Mouse (Mus musculus): ENCODE measurements around the gene Rgl3. TPM values are rescaled to one million over a fixed set of nuclear protein-coding genes. Genes with fewer than 3 reads are reported as not detected.

Rgl3 gene
- polyA plus RNA-seq, 1 experiment from 2014 or later = 0.46 TPM

DNA sequence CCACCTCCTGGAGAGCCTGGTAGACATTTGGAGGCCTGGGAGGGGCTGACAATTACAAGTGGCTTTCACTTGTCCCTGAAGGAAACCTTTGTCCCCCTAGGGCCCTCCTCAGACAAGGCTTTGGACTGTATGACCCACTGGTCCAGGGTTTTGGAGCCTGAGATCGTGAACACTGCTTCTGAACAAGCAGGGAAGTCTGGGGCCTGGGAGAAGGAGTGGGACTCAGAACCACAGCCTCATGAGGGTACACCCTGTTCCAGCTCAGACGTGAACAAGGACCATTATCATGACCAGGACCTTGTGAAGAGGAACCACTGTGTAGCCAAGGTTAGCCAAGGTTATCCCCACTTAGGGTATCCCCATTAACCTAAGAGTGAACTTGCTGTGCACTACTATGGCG lies 60.0 kb downstream of the Rgl3 start:
- WGBS (ENCODE audit: insufficient replicate concordance) = 68% methylated on average over 3 of the region's 3 CpGs
- H3K27me3 ChIP-seq = peaks cover 2% of the 10 kb centered on the region

DNA sequence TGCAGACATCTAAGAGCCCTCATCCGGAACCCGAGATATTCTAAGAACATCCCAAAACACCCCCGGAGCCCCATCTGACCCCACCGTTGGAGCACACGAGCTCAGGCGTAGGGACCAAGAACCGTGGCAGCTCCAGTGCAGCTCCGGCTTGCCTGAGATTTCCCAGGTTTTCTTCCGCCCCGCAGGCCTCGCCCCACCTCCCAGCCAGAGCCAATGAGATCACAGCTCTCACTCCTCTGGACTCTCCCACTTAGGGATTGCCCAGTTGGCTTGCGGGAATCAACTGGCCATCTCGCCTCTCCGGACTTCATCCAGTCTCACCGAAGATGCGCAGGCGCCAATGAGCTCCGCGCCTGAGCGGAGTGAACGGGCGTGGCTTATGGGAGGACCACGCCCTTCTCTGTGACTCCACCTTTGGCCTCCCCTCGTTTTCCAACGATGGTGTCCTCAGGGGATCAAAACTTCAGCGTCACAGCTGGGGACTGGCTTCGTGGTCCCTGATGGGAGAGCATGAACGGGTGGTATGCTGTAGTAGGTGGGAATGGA lies 62.0 kb downstream of the Rgl3 start, which contains the start of the genes Ccdc159 and Tmem205:
Ccdc159 (plus strand) TSS at position 264 of the 546 bp plus-strand sequence.
Tmem205 (minus strand) TSS at position 349 of the 546 bp plus-strand sequence.
- Histone ChIP-seq H3K4me3 (replicated peaks) (peak within 1 kb of the TSS; percentile 57), H3K27ac (0 out of 2 replicates have a peak within 1 kb of the TSS, but pooled peaks have one; percentile 15), H3K27me3 (no peaks in the 10 kb centered on the region), H3K9ac (peak within 1 kb of the TSS; percentile 59), H3K4me2 (peak within 1 kb of the TSS; percentile 59), H3K4me1 (replicated peaks) (peaks cover 50% of the 10 kb centered on the region), H3K9me3 (replicated peaks) (no peaks in the 10 kb centered on the region), H3K36me3 (no peaks in the 10 kb centered on the region; the same call in 1 of the 2 replicates)
- DNase-seq (peak; percentile 75), ATAC-seq (ENCODE audit: low read depth) (peak; percentile 81)
- WGBS (ENCODE audit: insufficient replicate concordance) = 0% methylated on average over 28 of the region's 28 CpGs

More for the DNA sequence above, 60.0 kb downstream of the Rgl3 start:
- Histone ChIP-seq H3K4me3 (replicated peaks) (no peak overlapping the region), H3K36me3 (no peaks in the 10 kb centered on the region; the same call in 1 of the 2 replicates), H3K27ac (no peak overlapping the region), H3K9me3 (replicated peaks) (no peaks in the 10 kb centered on the region), H3K9ac (no peak overlapping the region), H3K4me1 (replicated peaks) (peaks cover 49% of the 10 kb centered on the region), H3K4me2 (no peak overlapping the region)
- DNase-seq (no peak), ATAC-seq (ENCODE audit: low read depth) (no peak)

DNA sequence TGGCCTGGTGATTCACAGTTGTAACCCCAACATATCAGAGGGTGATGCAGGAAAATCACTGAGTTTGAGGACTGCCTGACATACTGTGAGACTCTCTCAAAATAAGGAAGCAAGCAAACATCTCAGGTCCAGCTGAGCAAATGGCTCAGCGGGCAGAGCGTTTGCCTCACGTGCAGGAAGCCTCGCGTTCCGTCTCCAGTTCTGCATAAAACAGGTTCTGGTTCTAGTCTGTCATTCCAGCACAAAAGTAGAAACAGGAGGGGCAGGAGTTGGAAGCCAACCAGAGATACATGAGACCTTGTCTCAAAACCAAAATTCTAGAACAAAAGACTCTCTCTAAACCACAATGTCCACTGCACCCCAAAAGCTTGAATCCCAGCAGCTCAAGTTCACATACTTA lies 62.5 kb downstream of the Rgl3 start:
- H3K9me3 ChIP-seq (replicated peaks) = no peaks in the 10 kb centered on the region
- peak overlapping the region; percentile 59 for H3K9ac ChIP-seq
- H3K4me1 ChIP-seq (replicated peaks) = peaks cover 45% of the 10 kb centered on the region
- peaks cover 1% of the 10 kb centered on the region; the same call in 1 of the 2 replicates for H3K36me3 ChIP-seq
- DNase-seq = no peak
- peak overlapping the region; percentile 57 for H3K4me3 ChIP-seq (replicated peaks)
- no peaks in the 10 kb centered on the region for H3K27me3 ChIP-seq
- peak overlapping the region; percentile 59 for H3K4me2 ChIP-seq
- no peak for ATAC-seq (ENCODE audit: low read depth)
- 3% methylated on average over 6 of the region's 6 CpGs for WGBS (ENCODE audit: insufficient replicate concordance)
- H3K27ac ChIP-seq = 0 out of 2 replicates have a peak overlapping the region, but pooled peaks have one; percentile 15

DNA sequence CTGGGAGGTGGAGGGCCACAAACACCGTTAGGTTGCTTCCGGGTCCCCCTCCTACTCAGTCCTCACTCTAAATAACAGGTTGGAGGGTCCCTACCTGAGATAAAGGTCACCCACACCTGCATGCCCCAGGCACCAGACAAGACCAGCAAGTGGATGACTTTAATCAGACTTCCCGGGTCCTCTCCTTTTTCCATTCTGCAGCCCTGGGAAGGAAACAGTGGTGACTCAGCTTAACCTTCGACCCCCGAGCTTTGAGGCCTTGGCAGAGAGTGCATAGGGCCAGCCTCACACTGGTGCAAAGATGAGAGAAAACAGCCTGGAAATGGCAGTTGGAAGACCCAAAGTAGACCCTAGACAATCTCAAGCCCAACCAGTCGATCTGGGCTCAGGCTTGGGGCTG lies 63.1 kb downstream of the Rgl3 start:
- ATAC-seq (ENCODE audit: low read depth) = no peak
- Histone ChIP-seq H3K36me3 (peaks cover 5% of the 10 kb centered on the region; the same call in 1 of the 2 replicates), H3K4me3 (replicated peaks) (peak overlapping the region; percentile 57), H3K27ac (0 out of 2 replicates have a peak overlapping the region, but pooled peaks have one; percentile 15), H3K9ac (no peak overlapping the region), H3K4me2 (peak overlapping the region; percentile 59), H3K27me3 (no peaks in the 10 kb centered on the region), H3K9me3 (replicated peaks) (no peaks in the 10 kb centered on the region), H3K4me1 (replicated peaks) (peaks cover 41% of the 10 kb centered on the region)
- 64% methylated on average over 6 of the region's 6 CpGs for WGBS (ENCODE audit: insufficient replicate concordance)
- no peak for DNase-seq

DNA sequence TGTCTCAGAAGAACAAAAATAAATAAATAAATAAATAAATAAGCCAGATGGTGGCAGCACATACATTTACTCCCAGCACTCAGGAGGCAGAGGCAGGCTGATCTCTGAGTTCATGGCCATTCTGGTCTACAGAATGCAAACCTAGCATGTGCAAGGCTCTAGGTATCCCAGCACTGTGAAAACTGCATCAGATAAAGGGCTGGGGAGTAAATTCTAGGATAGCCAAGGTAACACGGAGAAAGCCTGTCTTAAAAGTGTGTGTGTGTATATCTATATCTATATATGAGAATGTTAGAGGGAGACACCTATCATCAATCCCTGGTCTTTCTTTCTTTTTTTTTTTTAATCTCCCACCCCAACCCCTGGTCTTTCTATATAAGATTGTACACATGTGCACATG lies 63.7 kb downstream of the Rgl3 start:
- Histone ChIP-seq H3K9ac (no peak overlapping the region), H3K4me3 (replicated peaks) (no peak overlapping the region)

DNA sequence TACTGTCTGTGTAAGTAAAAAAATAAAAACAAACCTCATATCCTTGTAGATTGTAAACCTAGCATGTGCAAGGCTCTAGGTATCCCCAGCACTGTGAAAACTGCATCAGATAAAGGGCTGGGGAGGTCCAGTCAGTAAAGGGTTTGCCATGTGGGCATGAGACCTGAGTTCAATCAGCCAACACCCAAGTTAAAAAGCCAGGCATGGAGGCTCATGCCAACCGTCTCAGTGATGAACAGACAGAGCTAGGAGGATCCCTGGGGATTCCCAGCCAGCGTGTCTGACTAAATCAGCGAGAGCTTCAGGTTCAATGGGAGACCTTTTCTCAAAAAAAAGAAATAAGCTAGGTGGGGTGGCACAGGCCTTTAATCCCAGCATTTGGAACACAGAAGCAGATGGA lies 64.2 kb downstream of the Rgl3 start:
- no peak for ATAC-seq (ENCODE audit: low read depth)
- Histone ChIP-seq H3K9ac (no peak overlapping the region), H3K36me3 (peaks cover 5% of the 10 kb centered on the region; the same call in 1 of the 2 replicates), H3K27me3 (no peaks in the 10 kb centered on the region), H3K4me3 (replicated peaks) (no peak overlapping the region), H3K9me3 (replicated peaks) (no peaks in the 10 kb centered on the region), H3K27ac (no peak overlapping the region), H3K4me1 (replicated peaks) (peaks cover 41% of the 10 kb centered on the region), H3K4me2 (no peak overlapping the region)
- no peak for DNase-seq
- 76% methylated on average over 3 of the region's 3 CpGs for WGBS (ENCODE audit: insufficient replicate concordance)

More for the DNA sequence above, 63.7 kb downstream of the Rgl3 start:
- H3K27ac ChIP-seq = no peak overlapping the region
- ATAC-seq (ENCODE audit: low read depth) (no peak), DNase-seq (no peak)
- H3K36me3 ChIP-seq = peaks cover 5% of the 10 kb centered on the region; the same call in 1 of the 2 replicates
- no peaks in the 10 kb centered on the region for H3K9me3 ChIP-seq (replicated peaks)
- H3K4me1 ChIP-seq (replicated peaks) = peaks cover 41% of the 10 kb centered on the region
- H3K4me2 ChIP-seq = peak overlapping the region; percentile 59; the same call in 1 of the 2 replicates
- WGBS (ENCODE audit: insufficient replicate concordance) = 86% methylated on average over 1 of the region's 1 CpGs
- H3K27me3 ChIP-seq = no peaks in the 10 kb centered on the region

DNA sequence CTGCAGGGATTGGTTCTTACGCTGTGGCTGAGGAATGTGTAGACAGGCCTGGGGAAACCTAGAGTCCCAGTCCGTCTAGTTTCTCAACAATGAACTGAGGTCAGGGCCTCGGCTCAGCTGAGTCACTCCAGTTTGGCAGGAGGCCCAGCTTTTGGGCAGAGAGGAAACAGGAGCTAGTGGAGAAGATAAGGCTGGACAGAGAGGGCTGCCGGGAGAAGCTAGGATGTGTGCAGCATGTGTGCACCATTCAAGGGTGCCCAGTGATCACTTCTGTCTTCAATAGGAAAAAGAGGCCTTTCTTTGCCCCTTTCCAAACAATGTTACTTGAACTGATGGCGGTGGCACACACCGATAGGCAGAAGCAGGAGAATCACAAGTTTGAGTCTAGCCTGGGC lies 65.2 kb downstream of the Rgl3 start:
- WGBS (ENCODE audit: insufficient replicate concordance) = 29% methylated on average over 6 of the region's 6 CpGs
- no peak overlapping the region for H3K9ac ChIP-seq
- H3K4me3 ChIP-seq (replicated peaks) = no peak overlapping the region
- peak overlapping the region; percentile 67 for H3K27ac ChIP-seq
- peak; percentile 46 for DNase-seq
- H3K27me3 ChIP-seq = no peaks in the 10 kb centered on the region
- H3K36me3 ChIP-seq = peaks cover 5% of the 10 kb centered on the region; the same call in 1 of the 2 replicates
- no peak overlapping the region for H3K4me2 ChIP-seq
- H3K4me1 ChIP-seq (replicated peaks) = peaks cover 44% of the 10 kb centered on the region
- no peaks in the 10 kb centered on the region for H3K9me3 ChIP-seq (replicated peaks)
- ATAC-seq (ENCODE audit: low read depth) = peak; percentile 69

DNA sequence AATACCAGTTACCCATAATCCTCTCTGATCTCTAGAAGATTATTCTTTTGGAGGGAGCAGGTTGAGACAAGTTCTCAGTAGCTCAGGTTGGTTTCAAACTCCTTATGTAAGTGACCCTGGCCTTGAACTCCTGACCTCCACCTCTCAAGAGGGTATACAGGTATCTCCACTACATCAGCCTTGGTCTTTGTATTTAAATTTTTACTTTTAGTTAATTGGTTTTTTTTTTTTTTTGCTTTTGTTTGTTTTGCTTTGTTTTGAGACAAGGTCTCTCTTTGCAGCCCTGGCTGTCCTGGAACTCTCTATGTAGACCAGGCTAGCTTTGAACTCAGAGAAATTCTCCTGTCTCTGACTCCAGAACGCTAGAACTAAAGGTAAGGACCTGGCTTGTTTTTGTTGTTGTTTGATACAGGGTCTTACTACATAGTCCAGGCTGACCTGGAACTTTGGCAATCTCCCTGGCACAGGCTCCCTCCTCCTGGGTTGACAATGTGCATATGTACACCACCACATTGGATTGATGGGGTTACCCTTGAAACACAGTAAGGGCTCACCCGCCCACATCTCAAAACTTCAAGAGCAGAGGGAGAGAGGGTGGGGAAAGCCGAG lies 65.7 kb downstream of the Rgl3 start:
- Histone ChIP-seq H3K9ac (no peak overlapping the region), H3K36me3 (peaks cover 5% of the 10 kb centered on the region; the same call in 1 of the 2 replicates), H3K27ac (peak overlapping the region; percentile 67), H3K4me3 (replicated peaks) (no peak overlapping the region), H3K4me2 (no peak overlapping the region), H3K27me3 (no peaks in the 10 kb centered on the region), H3K4me1 (replicated peaks) (peaks cover 49% of the 10 kb centered on the region), H3K9me3 (replicated peaks) (no peaks in the 10 kb centered on the region)
- no peak for ATAC-seq (ENCODE audit: low read depth)
- no peak for DNase-seq
- WGBS (ENCODE audit: insufficient replicate concordance) = 34% methylated on average over 3 of the region's 3 CpGs

DNA sequence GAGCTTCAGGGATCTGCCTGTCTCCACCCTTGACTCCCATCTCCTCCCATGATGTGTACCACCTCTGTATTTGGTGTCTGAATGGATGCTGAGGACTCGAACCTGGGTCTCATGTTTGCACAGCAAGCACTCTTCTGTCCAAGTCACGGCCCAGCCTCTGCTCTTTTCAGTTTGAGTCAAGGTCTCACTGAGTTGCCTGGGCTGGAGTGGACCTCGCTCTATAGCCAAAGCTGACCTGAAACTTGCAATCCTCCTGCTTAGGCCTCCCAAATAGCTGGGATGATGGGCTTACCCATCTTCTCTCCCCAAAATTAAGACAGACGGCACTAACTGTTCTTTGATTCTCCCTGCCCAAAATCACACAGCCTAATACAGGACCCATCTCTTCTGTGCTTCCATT lies 66.2 kb downstream of the Rgl3 start:
- no peak for ATAC-seq (ENCODE audit: low read depth)

More for the DNA sequence above, 66.2 kb downstream of the Rgl3 start:
- Histone ChIP-seq H3K9me3 (replicated peaks) (no peaks in the 10 kb centered on the region), H3K27me3 (no peaks in the 10 kb centered on the region), H3K27ac (no peak overlapping the region), H3K4me2 (no peak overlapping the region), H3K4me3 (replicated peaks) (no peak overlapping the region), H3K36me3 (peaks cover 5% of the 10 kb centered on the region; the same call in 1 of the 2 replicates), H3K4me1 (replicated peaks) (peaks cover 54% of the 10 kb centered on the region), H3K9ac (no peak overlapping the region)
- DNase-seq = no peak
- 78% methylated on average over 4 of the region's 4 CpGs for WGBS (ENCODE audit: insufficient replicate concordance)

Measured in liver, embryonic 13.5 days (tissue).